Mouse (Mus musculus) myocyte (in vitro differentiated cells): Measurements from ENCODE around the gene Preb. TPM values are rescaled to one million over a fixed set of nuclear protein-coding genes. Genes with fewer than 3 reads are reported as not detected.

ENCODE experiments used
- H3K27me3 ChIP-seq: one replicate; pipeline ENCODE4 v1.6.1; 2011; ENCODE audit not compliant: control insufficient read depth, insufficient read depth, insufficient read length
- H3K36me3 ChIP-seq: one replicate; pipeline ENCODE4 v1.6.1; 2011; ENCODE audit not compliant: control insufficient read depth, insufficient read depth
- H3K4me2 ChIP-seq: one replicate; pipeline ENCODE4 v1.6.1; 2011; ENCODE audit warnings: low read depth, control low read depth
- H3K4me3 ChIP-seq: one replicate; pipeline ENCODE4 v1.5.1; 2011; ENCODE audit warnings: mild to moderate bottlenecking, control low read depth, moderate library complexity
- H3K79me2 ChIP-seq: one replicate; pipeline ENCODE4 v1.6.1; 2011; ENCODE audit not compliant: control insufficient read depth, insufficient read depth
- H3ac ChIP-seq: one replicate; pipeline ENCODE4 v1.6.1; 2011; ENCODE audit not compliant: control insufficient read depth, insufficient read length
- CEBPB ChIP-seq: IDR thresholded peaks from 2 replicates; pipeline ENCODE4 v1.6.1; 2011; ENCODE audit warnings: mild to moderate bottlenecking, moderate library complexity; ENCODE audit not compliant: poor library complexity, insufficient read depth, severe bottlenecking
- E2F4 ChIP-seq: IDR thresholded peaks from one replicate; pipeline ENCODE4 v1.6.1; 2011; ENCODE audit warnings: mild to moderate bottlenecking, control low read depth, moderate library complexity; ENCODE audit not compliant: insufficient read depth
- MAX ChIP-seq: IDR thresholded peaks from one replicate; pipeline ENCODE4 v1.6.1; 2011; ENCODE audit warnings: low read depth, mild to moderate bottlenecking, control low read depth
- MYOD1 ChIP-seq, 3 experiments: IDR thresholded peaks; one replicate each; pipeline ENCODE4 v1.6.1; 2011; ENCODE audit warnings: control low read depth in 2 of 3, low read depth in 2 of 3, mild to moderate bottlenecking in 2 of 3, moderate library complexity in 1 of 3; ENCODE audit not compliant: insufficient read length in 2 of 3, control insufficient read depth in 1 of 3
- MYOG ChIP-seq, 3 experiments: IDR thresholded peaks; one replicate each; pipeline ENCODE4 v1.6.1; 2011; ENCODE audit warnings: control low read depth in 2 of 3, low read depth in 2 of 3, mild to moderate bottlenecking in 2 of 3; ENCODE audit not compliant: insufficient read length in 2 of 3, control insufficient read depth in 1 of 3, insufficient read depth in 1 of 3
- POLR2A ChIP-seq: IDR thresholded peaks from one replicate; pipeline ENCODE4 v1.6.1; 2011; ENCODE audit warnings: low read depth, mild to moderate bottlenecking, control low read depth, moderate library complexity; ENCODE audit not compliant: insufficient read length
- POLR2AphosphoS2 ChIP-seq: IDR thresholded peaks from one replicate; pipeline ENCODE4 v1.6.1; 2011; ENCODE audit warnings: low read depth, control low read depth; ENCODE audit not compliant: insufficient read length
- REST ChIP-seq: IDR thresholded peaks from one replicate; pipeline ENCODE4 v1.6.1; 2011; ENCODE audit warnings: mild to moderate bottlenecking, control low read depth, moderate library complexity; ENCODE audit not compliant: insufficient read depth, insufficient read length
- SRF ChIP-seq: IDR thresholded peaks from one replicate; pipeline ENCODE4 v1.6.1; 2011; ENCODE audit warnings: low read depth; ENCODE audit not compliant: control insufficient read depth, insufficient read length
- TCF12 ChIP-seq: IDR thresholded peaks from one replicate; pipeline ENCODE4 v1.6.1; 2011; ENCODE audit warnings: mild to moderate bottlenecking, control low read depth; ENCODE audit not compliant: poor library complexity, insufficient read depth, severe bottlenecking
- TCF3 ChIP-seq: IDR thresholded peaks from one replicate; pipeline ENCODE4 v1.6.1; 2011; ENCODE audit warnings: low read depth, control low read depth; ENCODE audit not compliant: insufficient read length
- USF1 ChIP-seq: IDR thresholded peaks from one replicate; pipeline ENCODE4 v1.6.1; 2011; ENCODE audit warnings: low read depth, mild to moderate bottlenecking, control low read depth, moderate library complexity
- polyA plus RNA-seq: library from polyadenylated mRNA; unstranded; fragments of >200 nt; fragmentation: generic; extraction: Trizol; gene quantifications from one replicate; pipeline ENCODE4 v1.2.1, GENCODE M21; 2012; ENCODE audit warnings: missing spikeins

Preb gene
- polyA plus RNA-seq, 1 experiment, result 158 TPM

DNA sequence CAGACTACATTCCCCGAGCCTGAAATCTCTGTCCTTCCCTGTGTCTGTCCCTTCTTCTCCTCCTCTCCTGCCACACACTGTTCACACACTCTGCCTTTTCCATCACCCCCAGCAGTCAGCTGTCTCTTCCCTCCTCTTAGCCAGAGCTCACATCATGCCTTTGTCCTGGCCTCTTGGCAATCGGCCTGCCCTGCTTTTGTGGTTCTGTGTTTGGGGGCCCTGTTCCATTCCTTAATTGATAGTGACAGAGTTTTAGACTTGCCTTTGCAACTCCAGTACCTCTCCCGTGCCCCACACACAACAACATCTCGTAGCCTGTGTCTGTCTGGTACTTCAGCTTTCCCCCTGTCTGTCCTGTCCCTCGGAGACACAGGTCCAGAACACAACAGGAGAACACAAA lies 48.0 kb downstream of the Preb start:
- TF ChIP-seq USF1, result no peak
- TF ChIP-seq MYOD1 (IDR thresholded peaks at IDR 0.05; ENCODE audit: control insufficient read depth in 1 of 3, insufficient read length in 2 of 3, low read depth in 2 of 3), result peak in 1 of 3 experiments; percentile 5
- peak overlapping the region; percentile 42 for H3K4me2 ChIP-seq

DNA sequence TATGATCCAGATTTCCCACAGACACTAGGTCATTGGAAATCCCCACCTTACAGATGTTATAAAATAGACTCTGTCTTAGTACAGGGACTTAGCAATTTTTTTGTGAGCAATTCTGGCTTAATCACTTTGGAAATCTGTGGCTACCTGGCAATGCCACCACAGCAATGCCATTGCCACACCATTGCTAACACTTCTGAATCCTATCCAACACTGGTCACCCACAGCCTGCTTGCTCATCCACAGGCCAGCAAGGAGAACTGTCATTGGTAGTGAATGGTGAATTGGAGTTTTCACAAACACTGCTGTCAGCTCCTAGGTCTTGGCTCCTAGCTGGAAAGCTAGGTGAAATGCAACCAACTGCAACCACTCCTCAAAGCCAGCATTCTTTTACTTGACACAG lies 49.7 kb downstream of the Preb start:
- Histone ChIP-seq H3K4me3 (no peak overlapping the region), H3K79me2 (peaks cover 18% of the 10 kb centered on the region), H3ac (no peak overlapping the region), H3K27me3 (no peaks in the 10 kb centered on the region), H3K36me3 (no peaks in the 10 kb centered on the region), H3K4me2 (no peak overlapping the region)
- TF ChIP-seq CEBPB, result 0 out of 2 replicates have a peak, but pooled peaks have one; percentile 38
- TF ChIP-seq REST, result no peak

More for the DNA sequence above, 48.0 kb downstream of the Preb start:
- Histone ChIP-seq H3K27me3 (no peaks in the 10 kb centered on the region), H3K79me2 (peaks cover 2% of the 10 kb centered on the region), H3K4me3 (no peak overlapping the region), H3K36me3 (no peaks in the 10 kb centered on the region), H3ac (no peak overlapping the region)

DNA sequence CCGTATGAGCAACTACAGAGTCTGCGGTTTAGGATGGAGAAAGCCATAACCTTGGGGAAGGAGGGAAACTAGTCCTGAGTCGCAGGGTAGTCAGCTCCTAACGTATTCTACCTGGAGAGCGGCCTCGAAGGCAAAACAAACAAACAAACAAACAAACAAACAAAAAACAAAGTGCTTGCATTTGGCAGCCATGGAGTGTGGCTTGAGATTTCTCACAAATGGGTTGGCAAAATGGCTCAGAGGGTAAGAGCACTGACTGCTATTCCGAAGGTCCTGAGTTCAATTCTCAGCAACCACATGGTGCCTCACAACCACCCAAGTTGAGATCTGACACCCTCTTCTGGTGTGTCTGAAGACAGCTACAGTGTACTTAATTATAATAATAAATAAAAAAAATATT lies 50.3 kb downstream of the Preb start:
- Histone ChIP-seq H3ac (no peak overlapping the region), H3K79me2 (peaks cover 22% of the 10 kb centered on the region), H3K4me2 (no peak overlapping the region), H3K27me3 (no peaks in the 10 kb centered on the region), H3K4me3 (no peak overlapping the region), H3K36me3 (no peaks in the 10 kb centered on the region)
- no peak for TF ChIP-seq TCF12
- no peak for TF ChIP-seq MAX
- no peak for TF ChIP-seq SRF
- no peak for TF ChIP-seq MYOG (IDR thresholded peaks at IDR 0.05; ENCODE audit: control insufficient read depth in 1 of 3, insufficient read depth in 1 of 3, insufficient read length in 2 of 3, low read depth in 2 of 3)
- TF ChIP-seq POLR2A, result no peak
- TF ChIP-seq E2F4, result no peak
- TF ChIP-seq TCF3, result no peak
- TF ChIP-seq CEBPB, result no peak
- no peak for TF ChIP-seq REST
- TF ChIP-seq POLR2AphosphoS2, result no peak
- TF ChIP-seq MYOD1 (IDR thresholded peaks at IDR 0.05; ENCODE audit: control insufficient read depth in 1 of 3, insufficient read length in 2 of 3, low read depth in 2 of 3), result no peak
- no peak for TF ChIP-seq USF1

DNA sequence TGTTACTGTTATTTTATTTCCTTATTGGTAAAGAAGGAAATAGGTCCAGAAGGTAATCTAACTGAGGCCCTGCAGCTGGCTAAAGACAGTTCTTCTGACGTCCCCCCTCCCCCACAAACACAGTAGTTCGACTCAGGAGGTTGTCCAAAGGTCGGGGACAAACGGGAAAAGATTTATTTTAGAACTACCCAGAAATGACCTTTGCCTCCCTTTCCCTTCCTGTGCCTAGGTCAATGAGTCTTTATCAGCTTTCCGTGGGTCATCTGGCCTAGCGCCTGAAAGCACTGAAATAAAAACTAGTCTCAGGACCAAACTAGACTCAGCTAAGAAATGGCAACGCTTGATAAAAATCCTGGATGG lies 50.9 kb downstream of the Preb start:
- peaks cover 22% of the 10 kb centered on the region for H3K79me2 ChIP-seq
- no peak overlapping the region for H3K4me2 ChIP-seq
- H3ac ChIP-seq, result no peak overlapping the region
- TF ChIP-seq SRF (no peak), POLR2A (no peak), MYOD1 (IDR thresholded peaks at IDR 0.05; ENCODE audit: control insufficient read depth in 1 of 3, insufficient read length in 2 of 3, low read depth in 2 of 3) (no peak), CEBPB (no peak), TCF12 (no peak), REST (no peak), E2F4 (no peak), POLR2AphosphoS2 (no peak), MAX (no peak), MYOG (IDR thresholded peaks at IDR 0.05; ENCODE audit: control insufficient read depth in 1 of 3, insufficient read depth in 1 of 3, insufficient read length in 2 of 3, low read depth in 2 of 3) (no peak), USF1 (no peak), TCF3 (no peak)
- no peaks in the 10 kb centered on the region for H3K27me3 ChIP-seq
- no peak overlapping the region for H3K4me3 ChIP-seq
- no peaks in the 10 kb centered on the region for H3K36me3 ChIP-seq

DNA sequence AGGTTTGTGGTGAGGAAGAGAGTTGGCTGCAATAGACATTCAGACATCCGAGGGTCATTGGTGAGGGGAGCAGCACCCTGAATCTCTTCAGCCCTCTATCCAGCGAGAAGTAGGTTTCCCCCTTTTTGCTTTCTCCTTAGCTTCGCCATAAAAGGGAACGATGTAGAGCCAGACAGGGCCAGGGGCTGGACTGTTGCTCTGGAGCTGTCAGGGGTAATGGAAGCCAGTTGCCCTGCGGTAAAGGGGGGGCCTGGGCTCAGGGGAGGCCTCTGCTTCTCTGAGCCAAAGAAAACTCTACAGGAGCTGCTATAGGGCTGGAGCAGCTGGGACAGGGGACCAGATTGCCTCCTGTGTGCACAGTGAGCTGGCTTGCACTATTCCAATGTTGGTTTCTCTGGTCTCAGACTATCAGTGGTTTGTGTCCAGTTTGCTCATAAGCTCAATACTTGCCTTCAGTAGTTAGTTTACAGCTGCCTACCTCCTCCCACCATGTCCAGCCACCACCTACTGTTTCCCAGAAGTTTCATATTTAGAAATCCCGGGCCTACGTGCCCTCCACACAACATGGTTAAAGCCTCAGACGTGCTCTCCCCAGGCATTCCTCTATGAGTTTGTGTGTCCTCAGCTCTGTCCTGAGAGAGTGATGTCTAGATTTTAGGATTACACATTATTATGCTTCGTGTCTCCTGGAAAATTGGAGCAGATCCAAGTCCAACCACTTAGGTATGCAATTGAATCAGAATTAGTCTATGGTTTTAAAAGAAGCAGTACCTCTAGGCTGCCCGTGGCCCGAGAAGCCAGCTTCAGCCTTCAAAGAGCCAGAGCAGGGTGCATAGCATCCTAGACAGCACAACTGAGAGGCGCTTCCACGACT lies 51.5 kb downstream of the Preb start:
- peaks cover 22% of the 10 kb centered on the region for H3K79me2 ChIP-seq
- TF ChIP-seq POLR2AphosphoS2 (no peak), MAX (no peak), POLR2A (peak; percentile 12), MYOG (IDR thresholded peaks at IDR 0.05; ENCODE audit: control insufficient read depth in 1 of 3, insufficient read depth in 1 of 3, insufficient read length in 2 of 3, low read depth in 2 of 3) (peak in 1 of 3 experiments; percentile 35)
- H3K27me3 ChIP-seq, result no peaks in the 10 kb centered on the region
- peak overlapping the region; percentile 91 for H3K4me3 ChIP-seq
- H3ac ChIP-seq, result peak overlapping the region; percentile 46
- peak overlapping the region; percentile 87 for H3K4me2 ChIP-seq
- H3K36me3 ChIP-seq, result no peaks in the 10 kb centered on the region
